Mouse (Mus musculus) spleen, adult 2 months (tissue): Measurements from ENCODE around the gene Gpr25. TPM values are rescaled to one million over a fixed set of nuclear protein-coding genes. Genes with fewer than 3 reads are reported as not detected.

Experiments used
- DNase-seq, 2 experiments: peaks; one replicate each; pipeline versions ENCODE4 v3.0.0 to v3.0.0-alpha.2; 2012 to 2021; ENCODE audit warnings: low spot score in 2 of 2, low read depth in 1 of 2
- H3K27ac ChIP-seq: fragments of 200-500 bp; 2 replicates; pipeline ENCODE4 v1.5.1; 2012; ENCODE audit warnings: low read length, inconsistent platforms; ENCODE audit not compliant: insufficient read depth
- H3K27me3 ChIP-seq: fragments of 200-500 bp; 2 replicates; pipeline ENCODE4 v1.6.1; 2012; ENCODE audit warnings: mild to moderate bottlenecking, moderate library complexity, low read length, inconsistent platforms; ENCODE audit not compliant: control insufficient read depth, insufficient read depth
- H3K36me3 ChIP-seq: fragments of 200-500 bp; 2 replicates; pipeline ENCODE4 v1.6.1; 2012; ENCODE audit warnings: mild to moderate bottlenecking, low read length, inconsistent platforms; ENCODE audit not compliant: control insufficient read depth, insufficient read depth
- H3K4me1 ChIP-seq: fragments of 200-500 bp; 2 replicates; pipeline ENCODE4 v1.6.1; 2011; ENCODE audit warnings: inconsistent platforms; ENCODE audit not compliant: control insufficient read depth, insufficient read depth, insufficient read length
- H3K4me3 ChIP-seq: fragments of 200-500 bp; 2 replicates; pipeline ENCODE4 v1.5.1; 2011; ENCODE audit warnings: mild to moderate bottlenecking, inconsistent platforms; ENCODE audit not compliant: insufficient read depth, insufficient read length; ENCODE audit errors: extremely low read depth
- CTCF ChIP-seq: fragments of 200-500 bp; IDR thresholded peaks from 2 replicates; pipeline ENCODE4 v1.5.1; 2011; ENCODE audit warnings: mild to moderate bottlenecking, inconsistent platforms; ENCODE audit not compliant: insufficient read depth, insufficient read length, insufficient replicate concordance; ENCODE audit errors: extremely low read depth
- POLR2A ChIP-seq: fragments of 200-500 bp; IDR thresholded peaks from 2 replicates; pipeline ENCODE4 v1.6.1; 2011; ENCODE audit warnings: low read depth, low read length, inconsistent platforms
- WGBS: fragments of 180-500 bp; shearing (Covaris S2); methylation state at CpG from one replicate; pipeline ENCODE4 v1.1.7; 2018; 5-methylcytosine and 5-hydroxymethylcytosine counted together
- polyA plus RNA-seq: library from polyadenylated mRNA; depleted of rRNA; stranded (reverse); fragments of >200 nt; gene quantifications from 2 replicates; pipeline ENCODE4 v1.2.3, GENCODE M21; 2012

The Gpr25 gene
- polyA plus RNA-seq, 1 experiment = 3.1 TPM

DNA sequence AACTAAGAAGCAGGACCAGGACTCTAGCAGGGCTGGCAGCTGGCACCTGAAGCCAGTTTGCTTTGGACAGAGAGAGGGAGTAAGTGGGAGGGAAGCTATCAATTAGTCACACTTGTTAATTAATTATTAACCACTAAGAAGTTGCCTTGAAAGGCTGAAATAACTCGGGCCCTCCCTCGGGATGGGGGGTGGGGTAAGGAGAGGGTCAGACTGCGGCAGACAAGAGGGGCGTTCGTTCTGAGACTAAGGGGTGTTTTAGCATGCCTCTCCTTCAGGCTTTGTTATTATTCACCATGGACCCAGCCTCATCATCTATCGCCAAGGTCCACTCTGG is 31.7 kb downstream of the Gpr25 start:
- Histone ChIP-seq H3K27ac (no peak overlapping the region), H3K4me1 (no peaks in the 10 kb centered on the region; the same call in 1 of the 2 replicates), H3K4me3 (no peak overlapping the region), H3K36me3 (no peaks in the 10 kb centered on the region), H3K27me3 (peaks cover 11% of the 10 kb centered on the region)
- WGBS = 85% methylated on average over 6 of the region's 6 CpGs
- DNase-seq = no peak
- no peak for TF ChIP-seq CTCF
- TF ChIP-seq POLR2A = no peak

DNA sequence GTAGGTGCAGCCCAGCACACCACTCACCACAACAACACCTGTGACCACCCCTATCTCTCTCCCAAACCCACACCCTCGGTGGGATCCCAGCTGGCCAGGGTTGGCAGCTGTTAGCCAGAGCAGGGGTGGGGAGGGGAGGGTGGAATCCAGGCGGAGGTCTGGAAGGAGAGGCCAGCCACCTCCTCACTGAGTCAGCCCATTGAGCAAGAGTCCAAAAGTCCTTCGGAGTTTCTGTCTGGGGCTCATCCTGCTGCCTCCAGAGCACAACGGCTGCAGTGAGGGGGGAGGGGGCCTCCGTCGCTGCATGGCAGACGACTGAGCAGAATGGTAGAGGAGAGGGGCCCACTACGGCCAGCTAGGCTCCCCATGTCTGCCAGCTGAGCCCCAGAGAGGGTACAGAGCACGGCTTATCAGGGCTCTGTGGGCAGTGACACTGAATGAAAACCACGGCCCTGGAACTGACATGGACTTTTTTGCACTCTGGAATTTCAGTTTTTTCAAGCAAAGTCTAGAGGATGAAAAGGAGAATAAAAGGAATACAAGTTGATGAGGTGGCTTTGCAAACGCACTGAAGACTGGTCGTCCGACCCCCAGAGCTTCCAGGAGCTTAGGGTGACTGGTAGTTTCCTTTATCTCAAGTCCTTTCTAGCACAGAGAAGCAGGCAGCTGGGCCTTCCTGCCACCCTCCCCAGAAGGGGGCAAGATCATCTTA is 32.2 kb downstream of the Gpr25 start:
- H3K36me3 ChIP-seq = no peaks in the 10 kb centered on the region
- no peak overlapping the region for H3K27ac ChIP-seq
- TF ChIP-seq CTCF = no peak
- TF ChIP-seq POLR2A = no peak
- no peak for DNase-seq
- H3K27me3 ChIP-seq = peaks cover 8% of the 10 kb centered on the region
- H3K4me1 ChIP-seq = no peaks in the 10 kb centered on the region
- H3K4me3 ChIP-seq = no peak overlapping the region
- WGBS = 58% methylated on average over 13 of the region's 13 CpGs

DNA sequence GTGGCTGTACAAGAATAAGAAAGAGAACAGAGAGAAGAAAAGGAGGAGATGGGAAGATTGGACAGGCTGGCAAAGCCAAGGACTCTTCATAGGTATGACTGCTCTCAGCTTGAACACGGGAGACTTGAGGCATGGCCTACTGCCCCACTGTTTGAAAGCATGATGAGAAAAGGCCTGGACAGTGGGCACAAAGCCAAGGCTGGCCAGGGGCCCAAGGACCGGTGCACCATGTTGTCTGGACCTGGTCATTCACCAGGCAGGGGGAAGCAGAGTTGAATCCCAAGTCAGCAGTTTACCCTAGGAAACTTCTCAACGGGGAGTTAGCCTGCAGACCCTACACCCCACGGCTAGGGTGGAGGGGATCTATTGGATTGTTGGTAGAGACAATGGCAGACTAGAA is 32.8 kb downstream of the Gpr25 start:
- 81% methylated on average over 4 of the region's 4 CpGs for WGBS
- no peaks in the 10 kb centered on the region for H3K4me1 ChIP-seq
- no peak for DNase-seq
- TF ChIP-seq CTCF = no peak
- TF ChIP-seq POLR2A = no peak
- H3K27ac ChIP-seq = no peak overlapping the region
- H3K36me3 ChIP-seq = no peaks in the 10 kb centered on the region
- peaks cover 3% of the 10 kb centered on the region for H3K27me3 ChIP-seq
- H3K4me3 ChIP-seq = no peak overlapping the region

DNA sequence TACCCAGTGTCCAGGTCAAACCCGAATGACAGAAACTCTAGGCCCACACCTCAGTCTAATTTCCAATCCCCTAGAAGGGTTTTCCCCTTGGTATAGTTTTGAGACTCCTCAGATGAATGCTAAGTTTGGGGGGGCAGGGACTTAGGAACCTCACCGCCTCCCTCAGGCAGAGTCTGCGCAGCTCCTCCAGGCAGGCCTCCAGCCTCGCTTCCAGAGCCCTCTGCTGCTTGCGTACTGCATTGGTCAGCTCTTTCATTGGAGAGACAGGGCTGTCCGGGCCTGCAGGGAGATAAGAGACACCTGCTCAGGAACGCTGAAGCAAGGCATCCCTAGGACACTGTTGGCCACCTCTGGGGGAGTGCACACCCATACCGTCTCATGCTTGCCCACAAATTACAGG is 34.0 kb downstream of the Gpr25 start:
- 95% methylated on average over 8 of the region's 8 CpGs for WGBS
- TF ChIP-seq CTCF = no peak
- TF ChIP-seq POLR2A = no peak
- peaks cover under 1% of the 10 kb centered on the region; the same call in 1 of the 2 replicates for H3K27me3 ChIP-seq
- H3K4me1 ChIP-seq = no peaks in the 10 kb centered on the region
- no peak for DNase-seq
- H3K27ac ChIP-seq = no peak overlapping the region
- H3K36me3 ChIP-seq = no peaks in the 10 kb centered on the region
- H3K4me3 ChIP-seq = no peak overlapping the region

DNA sequence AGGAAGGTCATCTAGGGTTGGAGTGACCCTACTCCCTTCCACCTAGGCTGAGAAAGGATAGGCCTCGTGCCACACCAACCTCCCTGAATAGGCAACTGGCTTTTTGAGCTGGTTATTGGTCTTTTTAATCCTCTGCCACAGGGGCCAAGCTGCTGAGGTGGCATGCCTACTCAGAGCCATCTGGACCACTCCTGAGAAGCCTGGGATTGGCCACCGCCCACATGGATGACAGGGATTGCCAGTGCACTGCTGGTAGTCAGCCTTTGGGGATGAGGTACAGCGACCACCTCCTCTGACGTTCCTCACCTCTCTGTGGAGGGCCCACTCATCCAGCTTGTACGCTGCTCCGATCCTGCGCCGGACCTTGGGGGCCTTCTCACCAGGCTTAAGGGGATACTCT is 34.8 kb downstream of the Gpr25 start:
- Histone ChIP-seq H3K27ac (no peak overlapping the region), H3K36me3 (no peaks in the 10 kb centered on the region), H3K4me3 (no peak overlapping the region), H3K27me3 (no peaks in the 10 kb centered on the region), H3K4me1 (no peaks in the 10 kb centered on the region)
- TF ChIP-seq CTCF (no peak), POLR2A (no peak)
- DNase-seq = no peak
- 95% methylated on average over 8 of the region's 8 CpGs for WGBS

DNA sequence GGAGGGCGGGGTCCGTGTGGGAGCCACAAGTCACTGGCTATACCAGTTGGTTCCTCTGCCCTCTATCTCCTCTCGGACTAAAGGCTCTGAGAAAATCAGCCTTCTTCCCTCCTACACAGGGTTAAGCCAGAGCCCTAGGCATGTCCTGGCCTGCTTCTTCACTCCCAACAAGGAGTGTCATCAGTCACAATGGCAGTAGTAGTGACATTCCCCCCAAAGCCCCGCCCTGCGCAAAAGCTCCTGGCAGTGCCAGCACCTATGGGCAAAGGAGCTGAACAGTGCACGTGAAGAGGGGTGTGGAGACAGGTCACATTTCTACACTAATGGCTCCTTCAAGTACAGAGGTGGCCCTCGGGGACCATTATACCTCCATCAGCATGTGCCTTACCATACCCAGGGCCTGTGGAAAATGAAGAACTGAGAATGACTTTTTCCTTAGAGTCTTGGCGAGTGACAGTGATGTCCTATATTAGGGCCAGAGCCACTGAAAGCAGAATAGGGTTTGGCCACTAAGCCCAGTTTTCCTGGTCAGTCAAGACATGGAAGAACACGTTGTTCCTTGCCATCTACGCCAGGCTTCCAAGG is 36.8 kb downstream of the Gpr25 start:
- Histone ChIP-seq H3K4me1 (no peaks in the 10 kb centered on the region), H3K27ac (no peak overlapping the region), H3K36me3 (no peaks in the 10 kb centered on the region), H3K4me3 (no peak overlapping the region), H3K27me3 (no peaks in the 10 kb centered on the region)
- no peak for TF ChIP-seq POLR2A
- TF ChIP-seq CTCF = no peak
- 86% methylated on average over 10 of the region's 10 CpGs for WGBS
- no peak for DNase-seq

DNA sequence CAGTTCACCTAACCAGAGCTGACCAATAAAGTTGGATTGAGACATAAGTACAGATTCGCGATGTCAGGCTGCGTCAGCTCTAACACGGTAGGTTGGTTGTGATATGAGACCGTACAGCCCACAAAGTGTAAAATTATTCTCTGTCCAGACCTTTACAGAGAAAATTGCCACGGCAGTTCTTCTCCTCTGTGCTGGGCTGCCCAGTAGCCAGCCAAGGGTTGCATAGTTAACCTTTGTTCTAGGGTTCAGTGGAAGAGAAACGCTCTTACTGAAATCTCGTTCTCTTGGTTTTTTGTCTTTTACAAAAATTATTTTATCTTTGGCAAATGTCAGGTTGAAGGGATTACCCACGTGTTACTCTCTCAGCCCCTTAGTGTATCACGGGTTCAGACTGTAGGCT is 38.3 kb downstream of the Gpr25 start:
- DNase-seq = no peak
- Histone ChIP-seq H3K4me1 (no peaks in the 10 kb centered on the region), H3K27me3 (no peaks in the 10 kb centered on the region), H3K4me3 (no peak overlapping the region), H3K36me3 (no peaks in the 10 kb centered on the region), H3K27ac (no peak overlapping the region)
- no peak for TF ChIP-seq CTCF
- TF ChIP-seq POLR2A = no peak
- 86% methylated on average over 10 of the region's 10 CpGs for WGBS
